Mouse (Mus musculus) midbrain, postnatal 0 days (tissue): ENCODE data around the gene AI854703. TPM values are rescaled to one million over a fixed set of nuclear protein-coding genes. Genes with fewer than 3 reads are reported as not detected.

Source experiments
- ATAC-seq: fragments of 200-750 bp; cut with Nextera tagmentation; 2 replicates; pipeline ENCODE4 v1.8.0; 2017; ENCODE audit warnings: moderate number of reproducible peaks, mild to moderate bottlenecking, moderate TSS enrichment, moderate library complexity; ENCODE audit not compliant: low FRiP score
- DNase-seq: peaks from one replicate; pipeline ENCODE4 v3.0.0-alpha.2; 2015; ENCODE audit warnings: low spot score
- H3K27ac ChIP-seq: fragments of 300-500 bp; sonication (generic); 2 replicates; pipeline ENCODE4 v1.5.1; 2014; ENCODE audit warnings: low read depth, mild to moderate bottlenecking, low read length, mixed read lengths
- H3K27me3 ChIP-seq: fragments of 300-500 bp; sonication (generic); 2 replicates; pipeline ENCODE4 v1.6.1; 2014; ENCODE audit warnings: low read length, control low read depth, mixed read lengths; ENCODE audit not compliant: insufficient read depth
- H3K36me3 ChIP-seq: fragments of 300-500 bp; sonication (generic); 2 replicates; pipeline ENCODE4 v1.6.1; 2014; ENCODE audit warnings: low read length, control low read depth, mixed read lengths; ENCODE audit not compliant: insufficient read depth
- H3K4me1 ChIP-seq: fragments of 300-500 bp; sonication (generic); 2 replicates; pipeline ENCODE4 v1.6.1; 2014; ENCODE audit warnings: mild to moderate bottlenecking, control low read depth, antibody characterized with exemption, low read length, mixed read lengths; ENCODE audit not compliant: insufficient read depth
- H3K4me2 ChIP-seq: fragments of 300-500 bp; sonication (generic); 2 replicates; pipeline ENCODE4 v1.6.1; 2014; ENCODE audit warnings: low read depth, mild to moderate bottlenecking, low read length, mixed read lengths; ENCODE audit not compliant: poor library complexity, severe bottlenecking
- H3K4me3 ChIP-seq: fragments of 300-500 bp; sonication (generic); 2 replicates; pipeline ENCODE4 v1.5.1; 2014; ENCODE audit warnings: low read depth, mild to moderate bottlenecking, low read length, moderate library complexity
- H3K9ac ChIP-seq: fragments of 300-500 bp; sonication (generic); replicated peaks from 2 replicates; pipeline ENCODE4 v1.6.1; 2014; ENCODE audit warnings: mild to moderate bottlenecking, low read length, moderate library complexity, mixed read lengths; ENCODE audit not compliant: poor library complexity, severe bottlenecking
- H3K9me3 ChIP-seq: fragments of 300-500 bp; sonication (generic); 2 replicates; pipeline ENCODE4 v1.6.1; 2016; ENCODE audit warnings: low read length, control low read depth
- CTCF ChIP-seq: IDR thresholded peaks from 2 replicates; pipeline ENCODE4 v1.5.1; 2016; ENCODE audit warnings: antibody characterized with exemption, mild to moderate bottlenecking
- WGBS: fragments of 180-500 bp; shearing (Covaris S2); extraction: QIAGEN DNeasy Blood & Tissue Kit; methylation state at CpG from one replicate; pipeline ENCODE4 v1.1.7; 2014; 5-methylcytosine and 5-hydroxymethylcytosine counted together
- polyA plus RNA-seq: library from polyadenylated mRNA; unstranded; fragments of >200 nt; fragmentation: Nextera tagmentation; extraction: Ambion mirVana; gene quantifications from 2 replicates; pipeline ENCODE4 v1.2.1, GENCODE M21; 2015
- total RNA-seq: library from RNA; depleted of rRNA; stranded (reverse); fragments of >200 nt; gene quantifications from 2 replicates; pipeline ENCODE4 v1.2.3, GENCODE M21; 2014

AI854703 gene
- total and polyA plus RNA-seq, 2 experiments from 2014 or later, result 28.5 to 57.1 TPM

DNA sequence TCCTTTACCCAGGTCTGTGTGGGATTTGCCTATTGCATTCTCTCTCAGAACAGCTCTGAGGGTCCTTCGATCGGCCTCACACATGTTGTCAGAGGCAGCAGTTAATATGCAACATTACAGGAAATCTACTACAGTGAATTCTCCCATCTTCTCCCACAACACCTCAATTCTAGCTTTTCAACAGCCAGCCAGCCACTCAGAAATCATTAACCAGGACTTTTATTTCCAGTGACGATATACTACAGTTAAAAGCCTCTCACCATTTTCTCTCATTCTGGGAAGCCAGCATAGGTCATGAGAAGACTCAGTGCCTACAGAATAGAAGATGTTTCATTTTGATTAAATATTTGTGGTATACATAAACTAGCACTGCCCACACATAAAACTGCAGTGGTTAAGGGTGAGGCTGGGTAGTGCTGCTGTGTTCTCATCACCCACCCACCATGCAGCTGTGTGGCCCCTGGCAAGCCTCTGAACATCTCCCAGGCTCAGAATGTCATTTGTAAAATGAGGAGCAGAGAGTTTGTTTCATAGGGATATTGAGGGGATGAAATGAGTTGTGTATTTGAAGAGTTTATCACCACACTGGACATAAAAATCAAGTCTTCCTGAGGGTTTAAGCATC lies 35.2 kb upstream of the AI854703 start:
- Histone ChIP-seq H3K9ac (no peak overlapping the region), H3K4me2 (no peak overlapping the region), H3K4me1 (peaks cover 13% of the 10 kb centered on the region), H3K36me3 (peaks cover 7% of the 10 kb centered on the region), H3K27me3 (no peaks in the 10 kb centered on the region), H3K9me3 (peaks cover 3% of the 10 kb centered on the region; the same call in 1 of the 2 replicates), H3K4me3 (no peak overlapping the region), H3K27ac (no peak overlapping the region)
- DNase-seq, result no peak
- no peak for ATAC-seq
- 87% methylated on average over 3 of the region's 3 CpGs for WGBS
- no peak for TF ChIP-seq CTCF

GRCm38 (mm10) chr6:48591871-48592270 lies 34.7 kb upstream of the AI854703 start:
- Histone ChIP-seq H3K4me1 (peaks cover 13% of the 10 kb centered on the region), H3K36me3 (peaks cover 13% of the 10 kb centered on the region), H3K9me3 (peaks cover 8% of the 10 kb centered on the region; the same call in 1 of the 2 replicates), H3K27me3 (no peaks in the 10 kb centered on the region), H3K4me2 (no peak overlapping the region), H3K9ac (no peak overlapping the region), H3K4me3 (no peak overlapping the region), H3K27ac (no peak overlapping the region)
- TF ChIP-seq CTCF, result no peak
- DNase-seq, result no peak
- ATAC-seq, result no peak
- WGBS, result 94% methylated on average over 6 of the region's 6 CpGs

GRCm38 (mm10) chr6:48593158-48594042 lies 33.2 kb upstream of the AI854703 start, which contains the start of the genes Repin1 and Gm44965:
TSS of gene Repin1 (plus strand) at chr6:48593883.
TSS of gene Gm44965 (plus strand) at chr6:48593941.
- H3K9ac ChIP-seq, result peak within 1 kb of the TSS; percentile 67
- peak within 1 kb of the TSS; percentile 69 for H3K4me2 ChIP-seq
- H3K36me3 ChIP-seq, result peaks cover 28% of the 10 kb centered on the region
- H3K27ac ChIP-seq, result peak within 1 kb of the TSS; percentile 96
- peak; percentile 67 for TF ChIP-seq CTCF
- peaks cover 13% of the 10 kb centered on the region for H3K4me1 ChIP-seq
- DNase-seq (peak; percentile 95), ATAC-seq (peak; percentile 94)
- WGBS, result 3% methylated on average over 42 of the region's 45 CpGs
- H3K9me3 ChIP-seq, result peaks cover 13% of the 10 kb centered on the region; the same call in 1 of the 2 replicates
- H3K4me3 ChIP-seq, result peak within 1 kb of the TSS; percentile 62
- no peaks in the 10 kb centered on the region for H3K27me3 ChIP-seq

DNA sequence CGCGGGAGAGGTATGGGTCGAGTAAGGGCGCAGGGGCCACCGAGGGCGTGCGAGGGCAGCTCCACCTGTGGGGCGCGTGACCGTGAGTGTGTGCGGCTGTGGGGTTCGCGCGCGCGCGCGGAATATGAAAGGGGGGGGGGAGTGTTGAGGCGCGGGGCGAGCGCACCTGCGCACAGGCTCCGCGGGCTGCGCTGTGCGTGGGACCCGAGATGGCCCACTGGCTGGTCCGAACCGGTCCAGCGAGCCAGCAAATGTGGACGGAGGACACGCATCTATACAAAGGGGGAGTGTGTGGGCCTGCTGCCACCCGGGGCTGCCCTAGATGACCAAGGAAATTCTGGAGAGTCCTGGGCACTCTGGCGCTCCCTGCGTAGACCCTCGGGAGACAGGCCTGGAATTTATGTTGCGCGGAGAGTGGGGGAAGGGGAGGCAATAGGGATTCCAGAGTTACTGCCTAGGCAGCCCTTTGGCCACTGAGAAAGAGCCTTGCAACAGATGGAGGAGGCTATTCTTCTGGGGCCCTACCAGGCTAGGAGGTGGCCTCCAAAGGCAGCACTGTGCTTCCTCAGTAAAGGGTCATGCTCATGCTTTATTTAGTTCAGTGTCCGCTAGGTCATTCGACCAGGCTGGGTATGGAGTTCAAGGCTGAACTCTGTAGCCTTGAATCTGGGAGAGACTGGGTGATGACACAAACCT lies 32.4 kb upstream of the AI854703 start:
- H3K9ac ChIP-seq, result peak overlapping the region; percentile 67
- peaks cover 13% of the 10 kb centered on the region for H3K4me1 ChIP-seq
- peaks cover 13% of the 10 kb centered on the region; the same call in 1 of the 2 replicates for H3K9me3 ChIP-seq
- peak overlapping the region; percentile 69 for H3K4me2 ChIP-seq
- H3K4me3 ChIP-seq, result peak overlapping the region; percentile 62
- WGBS, result 1% methylated on average over 40 of the region's 41 CpGs
- H3K36me3 ChIP-seq, result peaks cover 33% of the 10 kb centered on the region
- DNase-seq, result peak; percentile 81
- no peaks in the 10 kb centered on the region for H3K27me3 ChIP-seq
- ATAC-seq, result peak; percentile 88
- H3K27ac ChIP-seq, result peak overlapping the region; percentile 96
- TF ChIP-seq CTCF, result no peak

DNA sequence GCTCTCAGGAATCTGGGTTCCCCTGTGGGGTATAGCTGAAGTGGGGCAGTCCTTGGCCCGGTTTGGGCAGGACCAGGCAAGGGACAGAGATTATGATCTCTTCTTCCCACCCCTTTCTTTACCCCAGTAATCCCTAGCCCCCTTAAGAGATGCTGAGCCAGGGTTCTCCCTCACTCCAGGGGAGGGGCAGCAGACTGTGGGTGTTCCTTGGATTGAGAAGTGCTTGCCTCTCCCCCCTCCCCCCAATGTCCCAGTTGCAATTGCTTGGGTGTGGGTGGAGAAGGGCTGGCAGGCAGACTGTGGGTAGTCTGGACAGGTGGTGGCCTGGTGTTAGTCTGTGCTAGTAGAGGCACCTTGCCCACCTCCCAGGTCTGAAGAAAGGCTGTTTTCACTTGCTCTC lies 31.3 kb upstream of the AI854703 start:
- H3K27ac ChIP-seq, result peak overlapping the region; percentile 96
- H3K9ac ChIP-seq, result 0 out of 2 replicates have a peak overlapping the region, but pooled peaks have one; percentile 67
- peak overlapping the region; percentile 62; the same call in 1 of the 2 replicates for H3K4me3 ChIP-seq
- no peak for TF ChIP-seq CTCF
- 50% methylated on average over 1 of the region's 1 CpGs for WGBS
- peaks cover 13% of the 10 kb centered on the region for H3K4me1 ChIP-seq
- H3K27me3 ChIP-seq, result no peaks in the 10 kb centered on the region
- H3K9me3 ChIP-seq, result peaks cover 13% of the 10 kb centered on the region; the same call in 1 of the 2 replicates
- H3K36me3 ChIP-seq, result peaks cover 41% of the 10 kb centered on the region
- ATAC-seq, result no peak
- DNase-seq, result no peak
- peak overlapping the region; percentile 69 for H3K4me2 ChIP-seq
